Mouse (Mus musculus): Measurements from ENCODE around the gene Fabp1.

DNA sequence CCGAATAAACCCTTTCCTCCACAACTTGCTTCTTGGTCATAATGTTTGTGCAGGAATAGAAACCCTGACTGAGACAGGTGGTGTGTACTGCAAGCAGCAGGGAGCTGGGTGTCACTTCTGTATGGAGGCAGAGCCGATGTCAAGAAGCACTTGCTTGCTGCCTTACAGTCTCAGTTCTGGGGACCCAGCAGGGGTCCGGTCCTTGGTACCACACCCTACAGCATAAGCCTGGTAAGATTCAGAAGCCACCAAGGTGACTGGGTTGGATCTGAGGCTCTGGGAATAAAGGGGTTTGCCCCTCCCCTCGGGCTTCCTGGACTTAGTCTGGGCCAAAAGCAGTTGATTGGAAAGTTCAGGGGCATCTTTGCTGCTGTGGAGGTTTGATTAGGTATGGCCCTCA lies 46.1 kb upstream of the Fabp1 start:
- TF ChIP-seq CTCF (IDR thresholded peaks at IDR 0.05; ENCODE audit: low read depth, low read length) (no peak), POLR2A (IDR thresholded peaks at IDR 0.05; ENCODE audit: insufficient read depth, low read length) (no peak), EP300 (IDR thresholded peaks at IDR 0.05; ENCODE audit: insufficient read depth, low read depth, low read length) (no peak)

Data from ES-Bruce4 (cell line).